In the genomic region with DNA sequence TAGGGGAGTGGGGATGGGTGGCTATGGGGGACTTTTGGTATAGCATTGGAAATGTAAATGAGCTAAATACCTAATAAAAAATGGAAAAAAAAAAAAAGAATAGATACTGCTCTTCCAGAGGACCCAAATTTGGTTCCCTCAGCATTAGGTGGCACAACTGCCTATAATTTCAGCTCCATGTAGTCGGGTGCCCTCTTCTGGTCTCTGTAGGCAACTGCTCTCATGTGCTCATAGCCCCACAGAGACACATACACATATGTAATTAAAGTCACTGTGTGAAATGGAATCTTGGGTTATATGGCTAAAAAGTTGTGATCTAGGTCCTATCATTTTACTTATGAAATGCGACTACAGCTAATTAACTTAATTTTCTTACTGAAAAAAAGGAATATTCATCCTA, we compare ENCODE assay signal across 14 mouse cellular contexts.
DNase-seq lines count a peak whose midpoint lies in the region; ATAC-seq and TF ChIP-seq lines count a peak whose summit lies in the region.
"Had no signal": no experiment of that assay in that cellular context is flagged by ENCODE, and none has a peak within 500 bp of the region (broad histone marks: within the 10 kb centered on the region; RNA-seq: fewer than 3 reads in every experiment).

No protein-coding gene starts in this region.

- no peaks in the 10 kb centered on the region for H3K27me3 ChIP-seq in intestine, postnatal 0 days (replicated peaks; ENCODE audit: control insufficient read depth, insufficient read depth, low read length)
- no peaks in the 10 kb centered on the region for H3K27me3 ChIP-seq in intestine, embryonic 15.5 days (replicated peaks)
- H3K27me3 ChIP-seq: forebrain, embryonic 15.5 days; megakaryocyte, embryonic 14.5 days had no signal

- no peaks in the 10 kb centered on the region for H3K4me1 ChIP-seq in intestine, postnatal 0 days (replicated peaks; ENCODE audit: control insufficient read depth, insufficient read depth, low read length)
- H3K4me1 ChIP-seq in intestine, embryonic 15.5 days (replicated peaks) = no peaks in the 10 kb centered on the region

- H3K4me3 ChIP-seq in intestine, postnatal 0 days (ENCODE audit: low read depth, low read length) = no peak overlapping the region
- no peak overlapping the region for H3K4me3 ChIP-seq in intestine, embryonic 15.5 days (replicated peaks)
- H3K4me3 ChIP-seq: forebrain, embryonic 15.5 days; megakaryocyte, embryonic 14.5 days had no signal

- 83% methylated on average over 2 of the region's 2 CpGs for whole genome bisulfite sequencing in intestine, postnatal 0 days
- 76% methylated on average over 2 of the region's 2 CpGs for WGBS in intestine, embryonic 15.5 days

- TF ChIP-seq CTCF in intestine, postnatal 0 days (IDR thresholded peaks at IDR 0.05; ENCODE audit: low read depth) = peak; percentile 45

- H3K9ac ChIP-seq in intestine, postnatal 0 days (ENCODE audit: low read depth, low read length) = no peak overlapping the region
- H3K9ac ChIP-seq in intestine, embryonic 15.5 days = no peak overlapping the region
- H3K9ac ChIP-seq: forebrain, embryonic 15.5 days had no signal

- H3K27ac ChIP-seq in intestine, postnatal 0 days (ENCODE audit: low read depth, low read length) = no peak overlapping the region
- H3K27ac ChIP-seq in intestine, embryonic 15.5 days = no peak overlapping the region
- H3K27ac ChIP-seq: forebrain, embryonic 15.5 days had no signal

- no peaks in the 10 kb centered on the region for H3K9me3 ChIP-seq in intestine, postnatal 0 days (ENCODE audit: control insufficient read depth)
- no peaks in the 10 kb centered on the region for H3K9me3 ChIP-seq in intestine, embryonic 15.5 days
- H3K9me3 ChIP-seq: forebrain, embryonic 15.5 days; megakaryocyte, embryonic 14.5 days had no signal

- H3K4me2 ChIP-seq in intestine, postnatal 0 days (replicated peaks; ENCODE audit: low read depth) = no peak overlapping the region
- no peak overlapping the region for H3K4me2 ChIP-seq in intestine, embryonic 15.5 days (replicated peaks)
- H3K4me2 ChIP-seq: forebrain, embryonic 15.5 days had no signal

- peak; percentile 32 for DNase-seq in thymus, postnatal 25 days
- no peak for DNase-seq in thymus, postnatal 10 days (ENCODE audit: low spot score in 2 of 2)
- DNase-seq in WW6 (ENCODE audit: low read depth, low spot score) = peak; percentile 16
- no peak for DNase-seq in ovary, postnatal 36 days (ENCODE audit: low spot score)
- no peak for DNase-seq in left cerebral cortex, adult 11 months (ENCODE audit: low spot score)
- no peak for DNase-seq in spleen, postnatal 4 days (ENCODE audit: low spot score in 2 of 2)
- DNase-seq: adrenal gland, adult 2 months; gastrocnemius, postnatal 36 days; right cerebral cortex, postnatal 25 days had no signal

- ATAC-seq in intestine, postnatal 0 days = no peak
- no peak for ATAC-seq in intestine, embryonic 15.5 days
- ATAC-seq: forebrain, embryonic 15.5 days; inflammation-experienced regulatory T-cells, adult 6 months had no signal

- no peaks in the 10 kb centered on the region for H3K36me3 ChIP-seq in intestine, postnatal 0 days (ENCODE audit: control insufficient read depth, insufficient read depth)
- H3K36me3 ChIP-seq in intestine, embryonic 15.5 days = no peaks in the 10 kb centered on the region
- H3K36me3 ChIP-seq: forebrain, embryonic 15.5 days had no signal

Comparison
In these comparisons a context has a peak if more than half of its experiments do, and no peak if none do; other contexts are left out.
1. DNase-seq: peak in thymus, postnatal 25 days (single experiment) and WW6 (single experiment); none in thymus, postnatal 10 days (0 of 2), ovary, postnatal 36 days (single experiment), left cerebral cortex, adult 11 months (single experiment) and spleen, postnatal 4 days (0 of 2).